Mouse (Mus musculus) liver, adult 2 months (tissue): ENCODE results near the gene Trmt6.

Source experiments
- CTCF ChIP-seq: fragments of 200-500 bp; IDR thresholded peaks from 2 replicates; pipeline ENCODE4 v1.5.1; 2011; ENCODE audit warnings: low read depth, low read length, control low read depth
- POLR2A ChIP-seq: fragments of 200-500 bp; IDR thresholded peaks from 2 replicates; pipeline ENCODE4 v1.6.1; 2011; ENCODE audit warnings: low read length, control low read depth; ENCODE audit not compliant: insufficient read depth; ENCODE audit errors: extremely low read depth

GRCm38 (mm10) chr2:132853051-132853450 is 37.2 kb upstream of the Trmt6 start:
- TF ChIP-seq CTCF, result no peak
- TF ChIP-seq POLR2A, result no peak
